Mouse (Mus musculus): ENCODE data around the gene Pnma1. TPM values are rescaled to one million over a fixed set of nuclear protein-coding genes. Genes with fewer than 3 reads are reported as not detected.

Gene Pnma1
- polyA plus RNA-seq, 1 experiment from 2014 or later: 3.6 TPM

DNA sequence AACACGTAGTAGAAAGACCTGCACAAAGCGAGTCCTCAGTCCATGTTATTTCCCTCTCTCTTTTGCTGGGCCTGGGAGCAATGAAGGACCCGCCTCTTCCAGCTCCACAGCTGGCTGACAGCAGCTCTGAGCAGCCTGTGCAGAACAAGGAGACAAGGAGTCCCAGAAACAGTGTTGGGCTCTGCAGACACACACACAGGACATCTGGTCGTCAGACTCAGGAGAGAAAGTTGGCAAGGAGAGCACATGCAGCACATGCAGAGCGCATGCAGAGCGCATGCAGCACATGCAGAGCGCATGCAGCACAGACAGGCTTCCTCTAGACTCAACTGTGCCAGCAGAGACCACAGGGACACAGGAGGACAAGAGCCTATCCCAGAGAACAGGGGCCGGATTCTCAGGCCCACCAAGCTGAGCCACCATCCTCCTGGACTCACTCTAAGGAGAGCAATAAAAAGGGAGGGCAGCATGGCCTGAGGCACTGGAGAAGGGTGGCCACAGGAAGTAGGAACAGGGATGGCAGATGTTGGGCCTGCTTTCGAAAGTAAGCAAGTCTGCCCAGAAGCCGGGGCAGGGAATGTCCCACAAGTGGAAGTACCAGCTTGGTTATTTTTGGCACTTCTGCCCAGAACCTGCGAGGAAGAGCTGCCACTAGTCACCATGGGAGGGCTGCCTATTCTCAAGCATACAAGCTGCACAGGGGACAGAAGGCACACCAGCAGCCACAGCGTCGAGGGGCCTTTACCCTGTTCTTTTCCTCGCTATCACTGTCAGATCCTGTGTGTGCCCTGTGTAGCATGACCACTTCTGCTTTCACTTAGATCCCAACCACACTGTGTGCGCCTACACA is 39.7 kb upstream of the Pnma1 start:
- H3K9ac ChIP-seq: 0 out of 2 replicates have a peak overlapping the region, but pooled peaks have one; percentile 3
- peaks cover 85% of the 10 kb centered on the region for H3K4me1 ChIP-seq
- H3K27me3 ChIP-seq: no peaks in the 10 kb centered on the region
- peak; percentile 33; the same call in 1 of the 2 replicates for ATAC-seq
- H3K9me3 ChIP-seq (replicated peaks): no peaks in the 10 kb centered on the region
- WGBS: 77% methylated on average over 15 of the region's 15 CpGs
- H3K36me3 ChIP-seq (ENCODE audit: poor library complexity, severe bottlenecking): no peaks in the 10 kb centered on the region
- peak overlapping the region; percentile 66 for H3K27ac ChIP-seq
- no peak overlapping the region for H3K4me3 ChIP-seq
- H3K4me2 ChIP-seq: no peak overlapping the region

DNA sequence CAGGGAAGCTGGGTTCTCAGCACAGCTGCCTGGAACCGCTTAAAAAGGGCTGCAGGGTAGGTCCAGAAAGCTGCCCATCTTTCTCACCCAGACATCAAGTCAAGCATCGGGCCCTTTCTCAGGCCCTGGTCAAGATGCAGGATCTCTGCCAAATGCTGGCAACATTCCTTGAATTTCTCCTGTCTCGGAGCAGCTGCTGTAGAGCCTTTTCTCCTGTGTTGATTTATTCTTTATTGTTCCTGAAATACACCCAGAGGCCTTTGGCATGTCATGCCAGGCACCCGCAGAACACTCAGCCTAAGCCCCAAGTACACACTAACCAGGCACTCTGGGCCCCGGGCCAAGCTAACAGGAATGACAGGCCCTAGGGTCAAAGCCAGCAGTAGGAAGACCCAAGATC is 38.7 kb upstream of the Pnma1 start:
- 47% methylated on average over 5 of the region's 5 CpGs for WGBS
- Histone ChIP-seq H3K36me3 (ENCODE audit: poor library complexity, severe bottlenecking) (no peaks in the 10 kb centered on the region), H3K27ac (peak overlapping the region; percentile 66), H3K4me3 (no peak overlapping the region), H3K4me2 (no peak overlapping the region), H3K4me1 (peaks cover 81% of the 10 kb centered on the region), H3K9ac (no peak overlapping the region), H3K27me3 (no peaks in the 10 kb centered on the region), H3K9me3 (replicated peaks) (no peaks in the 10 kb centered on the region)
- peak; percentile 42 for ATAC-seq

DNA sequence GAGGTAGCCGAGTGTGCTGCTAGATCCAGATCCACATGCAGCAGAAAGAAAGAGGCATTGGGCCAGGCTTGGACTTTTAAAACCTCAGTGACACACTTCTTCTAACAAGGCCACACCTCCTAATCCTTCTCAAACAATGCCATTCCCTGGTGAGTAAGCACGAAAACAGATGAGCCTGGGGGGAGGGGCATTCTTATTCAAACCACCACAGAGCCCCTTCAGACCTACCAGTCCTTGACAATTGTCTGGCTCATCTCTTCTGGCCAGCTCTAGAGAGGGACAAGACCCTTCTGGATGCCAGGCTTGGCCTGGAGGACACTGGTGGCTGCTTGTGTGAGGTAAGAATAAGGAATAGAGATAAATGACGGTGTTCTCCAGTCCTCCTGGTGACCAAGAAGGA is 38.2 kb upstream of the Pnma1 start:
- WGBS: 52% methylated on average over 3 of the region's 3 CpGs
- no peak overlapping the region for H3K9ac ChIP-seq

DNA sequence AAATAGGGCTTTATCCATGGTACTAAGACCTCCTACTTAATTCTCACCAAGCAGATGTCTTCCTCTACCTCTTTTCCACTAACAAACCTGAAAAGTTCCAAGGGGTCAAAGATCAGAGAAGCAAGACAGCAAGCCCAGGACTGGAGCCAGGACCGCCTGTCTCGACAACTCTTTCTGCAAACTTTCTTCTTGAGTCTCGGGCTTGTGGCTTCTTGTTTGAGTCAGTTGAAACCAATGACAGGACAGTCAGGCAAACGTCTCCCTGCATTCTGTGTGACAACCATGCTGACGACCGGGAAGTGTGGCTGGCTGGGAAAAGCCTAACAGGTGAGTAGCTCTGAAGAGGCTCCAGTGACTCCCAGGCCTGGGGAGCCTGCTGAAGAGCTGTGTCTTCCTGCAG is 37.3 kb upstream of the Pnma1 start:
- no peak overlapping the region for H3K9ac ChIP-seq
- H3K4me2 ChIP-seq: no peak overlapping the region
- H3K4me1 ChIP-seq: peaks cover 81% of the 10 kb centered on the region
- H3K4me3 ChIP-seq: no peak overlapping the region
- H3K27ac ChIP-seq: 0 out of 2 replicates have a peak overlapping the region, but pooled peaks have one; percentile 22
- WGBS: 49% methylated on average over 6 of the region's 6 CpGs
- H3K9me3 ChIP-seq (replicated peaks): no peaks in the 10 kb centered on the region
- no peaks in the 10 kb centered on the region for H3K27me3 ChIP-seq
- no peaks in the 10 kb centered on the region for H3K36me3 ChIP-seq (ENCODE audit: poor library complexity, severe bottlenecking)
- ATAC-seq: no peak

More for the DNA sequence above, 38.2 kb upstream of the Pnma1 start:
- Histone ChIP-seq H3K27ac (peak overlapping the region; percentile 66), H3K36me3 (ENCODE audit: poor library complexity, severe bottlenecking) (no peaks in the 10 kb centered on the region), H3K4me2 (no peak overlapping the region), H3K4me3 (no peak overlapping the region), H3K9me3 (replicated peaks) (no peaks in the 10 kb centered on the region), H3K4me1 (peaks cover 81% of the 10 kb centered on the region), H3K27me3 (no peaks in the 10 kb centered on the region)
- ATAC-seq: no peak

DNA sequence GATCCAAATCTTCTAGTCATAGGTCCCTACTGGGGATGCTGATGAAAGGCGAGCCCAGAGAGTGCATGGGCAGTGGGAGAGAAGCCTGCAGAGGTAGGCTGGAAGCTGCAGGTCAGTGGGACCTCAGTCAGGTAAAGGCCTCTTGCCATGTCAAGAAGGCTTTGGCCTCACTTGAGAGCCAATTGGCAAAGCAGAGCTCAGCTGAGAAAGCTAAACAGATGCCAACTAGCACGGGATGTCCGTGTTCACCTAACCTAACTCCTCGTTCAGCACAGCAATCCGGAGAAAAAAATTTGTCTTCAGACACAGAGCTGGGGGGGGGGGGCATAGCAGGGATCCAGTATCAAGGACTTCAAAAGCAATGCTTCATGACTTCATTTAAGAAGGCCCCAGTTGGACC is 36.7 kb upstream of the Pnma1 start:
- H3K4me3 ChIP-seq: no peak overlapping the region
- H3K9me3 ChIP-seq (replicated peaks): no peaks in the 10 kb centered on the region
- H3K4me1 ChIP-seq: peaks cover 81% of the 10 kb centered on the region
- H3K27me3 ChIP-seq: no peaks in the 10 kb centered on the region
- 66% methylated on average over 5 of the region's 5 CpGs for WGBS
- H3K27ac ChIP-seq: peak overlapping the region; percentile 45; the same call in 1 of the 2 replicates
- ATAC-seq: no peak
- H3K36me3 ChIP-seq (ENCODE audit: poor library complexity, severe bottlenecking): no peaks in the 10 kb centered on the region
- H3K9ac ChIP-seq: no peak overlapping the region
- H3K4me2 ChIP-seq: no peak overlapping the region

DNA sequence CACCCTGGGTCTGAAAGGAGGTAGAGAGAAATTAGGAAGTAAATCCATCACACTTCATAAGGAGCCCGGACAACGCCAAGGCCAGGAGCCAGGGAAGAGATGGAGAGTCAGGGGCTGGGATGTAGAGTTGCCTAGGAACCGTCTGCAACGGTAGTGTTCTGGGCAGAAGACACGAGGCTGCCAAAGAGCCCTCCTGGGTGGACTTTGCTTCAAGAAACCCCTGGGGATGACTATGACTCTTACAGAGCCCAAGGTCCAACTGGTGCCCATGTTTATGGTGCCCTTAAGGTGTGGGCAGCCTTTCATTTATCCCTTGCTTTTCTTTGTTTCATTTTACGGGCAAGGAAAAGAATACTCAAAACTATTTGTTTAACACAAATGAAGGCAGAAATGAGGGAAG is 33.7 kb upstream of the Pnma1 start:
- Histone ChIP-seq H3K4me3 (no peak overlapping the region), H3K4me2 (peak overlapping the region; percentile 46; the same call in 1 of the 2 replicates), H3K9ac (no peak overlapping the region), H3K36me3 (ENCODE audit: poor library complexity, severe bottlenecking) (no peaks in the 10 kb centered on the region), H3K4me1 (peaks cover 75% of the 10 kb centered on the region), H3K27ac (peak overlapping the region; percentile 85), H3K27me3 (no peaks in the 10 kb centered on the region), H3K9me3 (replicated peaks) (no peaks in the 10 kb centered on the region)
- 54% methylated on average over 6 of the region's 6 CpGs for WGBS
- ATAC-seq: no peak

DNA sequence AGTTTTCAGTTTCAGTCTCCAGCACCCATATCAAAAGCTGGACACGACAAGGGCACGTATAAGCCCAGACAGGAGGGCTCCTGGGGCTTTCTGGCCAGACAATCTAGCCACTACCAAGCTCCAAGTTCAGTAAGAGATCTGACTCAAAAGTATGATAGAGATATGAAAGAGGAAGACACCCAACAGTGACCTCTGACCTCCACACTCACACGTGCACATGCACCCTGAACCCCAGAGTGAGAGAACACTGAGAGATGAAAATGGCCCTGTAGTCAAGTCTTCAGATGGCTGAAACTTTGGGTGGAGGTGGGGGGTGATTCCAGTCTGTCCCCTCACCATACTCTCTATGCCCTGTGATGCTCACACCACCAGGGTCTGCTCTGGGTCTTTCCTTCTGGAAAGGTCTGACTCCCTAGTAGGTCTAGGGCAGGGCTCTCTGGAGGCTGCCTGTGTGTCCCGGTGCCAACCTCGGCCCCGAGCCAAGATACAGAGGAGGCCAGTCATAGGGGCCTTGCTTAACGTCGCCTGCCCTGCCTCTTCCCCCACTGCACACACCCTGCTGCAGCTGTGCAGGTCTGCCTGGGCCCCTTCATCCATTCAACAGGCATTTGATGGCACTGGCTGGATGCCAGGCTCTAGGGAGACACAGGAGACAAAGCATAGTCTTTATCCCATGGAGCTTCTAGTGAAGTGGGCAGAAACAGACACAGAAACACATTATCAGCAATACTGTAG is 32.6 kb upstream of the Pnma1 start:
- peak overlapping the region; percentile 43; the same call in 1 of the 2 replicates for H3K9ac ChIP-seq
- WGBS: 50% methylated on average over 8 of the region's 8 CpGs
- ATAC-seq: peak; percentile 90
- H3K27ac ChIP-seq: peak overlapping the region; percentile 85
- H3K9me3 ChIP-seq (replicated peaks): no peaks in the 10 kb centered on the region
- H3K4me3 ChIP-seq: peak overlapping the region; percentile 3; the same call in 1 of the 2 replicates
- peaks cover 77% of the 10 kb centered on the region for H3K4me1 ChIP-seq
- H3K36me3 ChIP-seq (ENCODE audit: poor library complexity, severe bottlenecking): no peaks in the 10 kb centered on the region
- no peaks in the 10 kb centered on the region for H3K27me3 ChIP-seq
- peak overlapping the region; percentile 46 for H3K4me2 ChIP-seq

DNA sequence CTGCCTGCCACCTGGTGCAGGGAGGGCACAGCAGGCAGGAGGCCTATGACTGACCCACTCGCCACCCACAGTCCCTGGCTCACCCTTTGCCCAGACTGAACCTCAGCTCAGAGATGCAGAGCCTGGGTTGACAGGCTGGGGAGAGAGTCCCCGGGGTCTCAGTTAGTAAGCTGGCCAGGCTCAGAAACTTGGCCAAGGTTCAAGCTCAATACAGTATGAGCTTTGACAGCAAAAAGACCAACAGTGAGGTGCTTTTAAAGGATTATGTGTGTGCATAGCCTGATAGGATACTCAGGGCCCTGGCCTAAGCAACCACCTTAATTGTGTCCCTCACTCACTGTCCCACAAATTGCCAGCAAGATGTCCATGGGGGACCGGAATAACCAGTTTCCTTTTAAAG is 31.8 kb upstream of the Pnma1 start:
- no peaks in the 10 kb centered on the region for H3K9me3 ChIP-seq (replicated peaks)
- no peak overlapping the region for H3K9ac ChIP-seq
- 48% methylated on average over 3 of the region's 3 CpGs for WGBS
- peaks cover 77% of the 10 kb centered on the region for H3K4me1 ChIP-seq
- H3K36me3 ChIP-seq (ENCODE audit: poor library complexity, severe bottlenecking): no peaks in the 10 kb centered on the region
- ATAC-seq: no peak
- H3K4me2 ChIP-seq: peak overlapping the region; percentile 46; the same call in 1 of the 2 replicates
- peak overlapping the region; percentile 85 for H3K27ac ChIP-seq
- H3K4me3 ChIP-seq: no peak overlapping the region
- no peaks in the 10 kb centered on the region for H3K27me3 ChIP-seq

DNA sequence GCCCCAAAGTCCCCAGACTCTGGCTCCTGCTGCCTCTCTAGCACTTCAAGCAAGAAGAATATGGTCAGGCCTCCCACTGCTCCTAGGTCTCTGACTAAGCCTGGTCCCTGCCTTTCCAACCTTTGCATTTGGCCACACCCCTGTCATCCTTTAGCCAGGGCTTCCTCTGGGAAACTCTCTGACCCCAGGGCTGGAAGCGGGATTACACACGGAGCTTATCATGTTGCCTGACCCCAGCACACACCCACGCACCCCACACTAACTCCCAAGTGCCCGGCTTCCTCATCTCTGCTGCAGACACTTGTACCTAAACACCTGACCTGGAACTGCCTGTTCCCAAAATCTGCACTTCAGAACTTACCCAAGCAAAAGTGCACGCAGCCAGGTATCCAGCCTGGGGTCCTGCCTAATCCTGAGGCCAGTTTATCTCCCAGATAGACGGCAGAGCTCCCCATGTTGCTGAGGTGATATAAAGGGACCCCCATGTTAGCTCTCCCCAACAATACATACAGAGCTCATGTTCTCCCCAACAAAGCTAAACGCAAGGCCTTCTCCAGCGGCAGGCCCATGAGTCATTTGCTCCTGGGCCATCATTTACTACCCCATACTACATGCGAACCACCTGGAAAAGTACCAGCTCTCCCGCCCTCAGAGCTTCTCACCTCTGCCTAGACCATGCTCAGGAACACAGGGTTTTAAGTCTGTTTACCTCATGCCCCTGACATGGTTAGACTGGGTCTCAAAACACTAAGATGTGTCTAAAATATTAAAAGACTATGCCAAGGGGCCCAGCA is 30.6 kb upstream of the Pnma1 start:
- ATAC-seq: no peak
- Histone ChIP-seq H3K4me3 (no peak overlapping the region), H3K36me3 (ENCODE audit: poor library complexity, severe bottlenecking) (peaks cover 3% of the 10 kb centered on the region; the same call in 1 of the 2 replicates), H3K27me3 (no peaks in the 10 kb centered on the region), H3K9ac (0 out of 2 replicates have a peak overlapping the region, but pooled peaks have one; percentile 1), H3K27ac (no peak overlapping the region), H3K4me1 (peaks cover 76% of the 10 kb centered on the region), H3K4me2 (no peak overlapping the region), H3K9me3 (replicated peaks) (no peaks in the 10 kb centered on the region)
- 69% methylated on average over 10 of the region's 10 CpGs for WGBS

DNA sequence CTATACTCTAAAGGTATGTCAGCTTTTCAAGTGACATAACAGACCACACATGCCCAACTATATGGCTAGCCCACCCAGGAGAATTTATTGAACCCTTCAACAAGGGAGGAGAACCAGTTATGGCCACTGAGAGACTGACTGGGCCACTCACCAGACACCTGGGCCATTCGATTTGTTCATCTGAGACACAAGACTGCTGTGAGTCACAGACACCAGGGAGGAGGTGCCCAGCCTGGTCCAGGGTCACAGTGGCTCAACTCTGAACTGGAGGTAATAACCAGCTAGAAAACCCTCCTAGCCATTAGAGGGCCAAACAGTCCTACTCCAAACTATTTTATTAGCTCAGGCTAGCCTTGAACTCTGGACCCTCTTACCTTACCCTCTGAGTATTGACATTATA is 29.8 kb upstream of the Pnma1 start:
- Histone ChIP-seq H3K4me2 (no peak overlapping the region), H3K27me3 (no peaks in the 10 kb centered on the region), H3K4me3 (no peak overlapping the region), H3K4me1 (peaks cover 79% of the 10 kb centered on the region), H3K9ac (no peak overlapping the region), H3K9me3 (replicated peaks) (no peaks in the 10 kb centered on the region), H3K27ac (no peak overlapping the region), H3K36me3 (ENCODE audit: poor library complexity, severe bottlenecking) (peaks cover 11% of the 10 kb centered on the region)
- ATAC-seq: no peak
- WGBS: 75% methylated on average over 1 of the region's 1 CpGs

DNA sequence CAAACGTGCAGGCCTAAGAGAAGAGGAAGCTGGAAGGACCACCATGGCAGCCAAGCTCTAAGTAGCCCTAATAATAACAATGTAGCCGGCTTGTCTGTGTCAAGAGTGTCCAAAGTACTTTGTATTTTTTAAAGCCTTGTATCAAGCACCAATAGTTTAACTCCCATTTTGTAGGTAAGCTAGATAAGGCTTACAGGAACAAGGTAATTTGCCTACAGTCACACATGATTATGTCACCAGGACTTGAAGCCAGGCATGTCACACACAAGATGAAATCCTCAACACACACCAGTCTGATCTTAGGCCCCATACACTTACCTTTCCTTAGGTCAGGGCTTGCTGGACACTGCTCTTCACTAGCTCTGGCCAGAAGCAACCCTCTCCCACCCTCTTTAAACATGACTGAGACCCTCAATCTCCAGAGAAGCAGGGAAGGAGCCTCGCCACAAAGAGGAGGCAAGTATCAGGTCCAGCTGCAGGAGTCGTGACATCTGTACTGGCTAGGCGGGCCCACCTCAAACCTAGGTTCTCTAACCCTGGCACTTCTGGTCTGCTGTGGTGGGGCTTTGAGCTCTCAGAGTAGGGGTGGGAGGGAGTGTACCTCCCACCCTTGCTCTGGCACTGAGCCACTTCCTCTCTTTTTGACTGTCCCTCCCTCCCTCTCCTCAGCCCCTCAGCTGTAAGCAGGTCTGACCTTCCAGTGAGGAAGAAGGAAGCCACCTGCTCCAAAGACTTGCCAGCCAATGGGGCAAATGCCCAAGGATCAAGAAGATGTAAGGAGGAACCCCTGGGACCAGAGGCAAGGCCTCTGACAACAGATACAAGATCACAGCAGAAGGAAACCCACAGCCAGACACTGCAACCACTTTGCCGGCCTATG is 28.8 kb upstream of the Pnma1 start:
- Histone ChIP-seq H3K9ac (peak overlapping the region; percentile 76; the same call in 1 of the 2 replicates), H3K4me2 (peak overlapping the region; percentile 70; the same call in 1 of the 2 replicates), H3K9me3 (replicated peaks) (no peaks in the 10 kb centered on the region), H3K27me3 (no peaks in the 10 kb centered on the region), H3K4me3 (no peak overlapping the region), H3K36me3 (ENCODE audit: poor library complexity, severe bottlenecking) (peaks cover 21% of the 10 kb centered on the region), H3K27ac (peak overlapping the region; percentile 95), H3K4me1 (peaks cover 79% of the 10 kb centered on the region)
- 43% methylated on average over 6 of the region's 6 CpGs for WGBS
- ATAC-seq: no peak
